Mouse (Mus musculus): Measurements from ENCODE around the gene Ccl11.

DNA sequence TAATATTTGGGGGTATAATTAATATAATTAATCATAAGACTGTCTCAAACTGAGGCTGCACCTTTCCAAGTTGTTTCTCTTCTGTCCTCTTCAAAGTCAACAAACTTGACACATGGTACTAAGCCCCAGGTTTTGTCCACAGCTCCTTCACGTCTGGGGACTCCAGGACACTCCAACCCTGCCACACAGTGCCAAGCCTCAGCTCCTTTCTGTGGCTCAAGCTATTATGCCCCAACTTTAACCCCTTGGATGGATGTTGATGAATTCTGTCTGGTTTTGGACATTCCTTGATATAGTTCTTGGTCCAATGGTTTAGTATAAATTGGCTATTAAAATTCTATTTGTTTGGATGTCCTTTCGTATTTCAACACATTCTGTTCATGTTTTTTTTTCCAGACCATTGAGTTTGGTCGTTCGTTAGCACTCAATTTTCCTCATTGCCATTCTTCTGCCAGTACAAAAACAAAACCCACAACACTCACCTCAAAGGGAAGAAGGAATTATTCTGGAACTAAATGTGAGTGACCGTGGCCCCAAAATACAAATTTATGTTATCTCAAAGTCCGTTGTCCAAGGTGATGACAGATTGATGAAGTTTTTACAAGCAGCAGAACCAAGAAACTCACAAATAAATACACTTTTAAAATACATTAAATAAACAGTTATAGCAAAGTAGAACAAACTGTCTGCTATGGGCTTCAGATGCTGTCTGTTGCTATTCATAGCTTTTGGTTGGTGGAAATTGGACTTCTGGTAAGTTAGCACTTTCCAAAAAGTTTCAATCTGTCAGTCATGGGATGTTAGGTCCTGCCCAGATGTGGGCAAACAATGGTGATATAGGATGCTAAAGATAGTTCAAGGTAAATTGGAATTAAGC, 53.0 kb downstream of the Ccl11 start:
- TF ChIP-seq POLR2A (IDR thresholded peaks at IDR 0.05; ENCODE audit: low read depth, low read length): no peak
- TF ChIP-seq CTCF (IDR thresholded peaks at IDR 0.05; ENCODE audit: extremely low read depth, insufficient read depth, insufficient read length, insufficient replicate concordance): no peak
